Mouse (Mus musculus): ENCODE data around the gene Taar3. TPM values are rescaled to one million over a fixed set of nuclear protein-coding genes. Genes with fewer than 3 reads are reported as not detected.

Taar3 gene
- total and polyA plus RNA-seq, 2 experiments from 2014 or later: not detected

- TF ChIP-seq CTCF (IDR thresholded peaks at IDR 0.05; ENCODE audit: low read depth): no peak
- Histone ChIP-seq H3K9ac (no peak overlapping the region), H3K4me2 (ENCODE audit: low read depth) (no peak overlapping the region), H3K36me3 (ENCODE audit: insufficient read depth) (no peaks in the 10 kb centered on the region), H3K4me1 (ENCODE audit: insufficient read depth) (no peaks in the 10 kb centered on the region), H3K27me3 (ENCODE audit: insufficient read depth, low read length) (no peaks in the 10 kb centered on the region), H3K9me3 (ENCODE audit: low read length) (no peaks in the 10 kb centered on the region), H3K4me3 (ENCODE audit: low read depth, low read length) (no peak overlapping the region), H3K27ac (ENCODE audit: low read depth, low read length) (no peak overlapping the region)
- DNase-seq (no peak), ATAC-seq (no peak)
- WGBS: 91% methylated on average over 6 of the region's 6 CpGs
These were observed 15.7 kb downstream of the Taar3 start for GRCm38 (mm10) chr10:23964921-23965610.

DNA sequence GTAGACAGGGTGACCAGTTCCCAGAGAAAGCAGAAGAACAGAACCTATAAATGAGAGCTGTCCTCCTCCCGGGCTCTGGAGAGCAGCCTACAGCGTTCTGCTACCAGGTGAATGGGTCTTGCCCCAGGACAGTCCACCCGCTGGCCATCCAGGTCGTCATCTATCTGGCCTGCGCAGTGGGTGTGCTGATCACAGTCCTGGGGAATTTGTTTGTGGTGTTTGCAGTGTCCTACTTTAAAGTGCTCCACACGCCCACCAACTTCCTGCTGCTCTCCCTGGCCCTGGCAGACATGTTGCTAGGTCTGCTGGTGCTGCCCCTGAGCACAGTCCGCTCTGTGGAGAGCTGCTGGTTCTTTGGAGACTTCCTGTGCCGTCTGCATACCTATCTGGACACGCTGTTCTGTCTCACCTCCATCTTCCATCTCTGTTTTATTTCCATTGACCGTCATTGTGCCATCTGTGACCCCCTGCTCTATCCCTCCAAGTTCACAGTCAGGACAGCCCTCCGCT is 21.4 kb downstream of the Taar3 start, which contains the start of gene Taar5:
Taar5 (plus strand) TSS at position 51 of the 510 bp plus-strand sequence.
- WGBS: 93% methylated on average over 11 of the region's 11 CpGs
- H3K9ac ChIP-seq: no peak within 1 kb of the TSS

DNA sequence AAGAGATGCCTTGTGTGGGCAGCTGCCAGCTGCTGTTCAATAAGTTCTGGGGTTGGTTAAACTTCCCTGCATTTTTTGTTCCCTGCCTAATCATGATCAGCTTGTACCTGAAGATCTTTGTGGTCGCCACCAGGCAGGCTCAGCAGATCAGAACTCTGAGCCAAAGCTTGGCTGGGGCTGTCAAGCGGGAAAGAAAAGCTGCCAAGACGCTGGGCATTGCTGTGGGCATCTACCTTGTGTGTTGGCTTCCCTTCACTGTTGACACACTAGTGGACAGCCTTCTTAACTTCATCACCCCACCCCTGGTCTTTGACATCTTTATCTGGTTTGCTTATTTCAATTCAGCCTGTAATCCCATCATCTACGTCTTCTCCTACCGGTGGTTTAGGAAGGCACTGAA is 21.9 kb downstream of the Taar3 start:
- 90% methylated on average over 5 of the region's 5 CpGs for WGBS
- no peak for ATAC-seq
- H3K27ac ChIP-seq (ENCODE audit: low read depth, low read length): no peak overlapping the region

More for the DNA sequence above, 21.4 kb downstream of the Taar3 start, which contains the start of gene Taar5:
- no peak within 1 kb of the TSS for H3K27ac ChIP-seq (ENCODE audit: low read depth, low read length)
- H3K4me2 ChIP-seq (ENCODE audit: low read depth): no peak within 1 kb of the TSS
- H3K4me1 ChIP-seq (ENCODE audit: insufficient read depth): no peaks in the 10 kb centered on the region
- no peak for TF ChIP-seq CTCF (IDR thresholded peaks at IDR 0.05; ENCODE audit: low read depth)
- DNase-seq (no peak), ATAC-seq (no peak)
- no peaks in the 10 kb centered on the region for H3K27me3 ChIP-seq (ENCODE audit: insufficient read depth, low read length)
- H3K36me3 ChIP-seq (ENCODE audit: insufficient read depth): no peaks in the 10 kb centered on the region
- no peaks in the 10 kb centered on the region for H3K9me3 ChIP-seq (ENCODE audit: low read length)
- no peak within 1 kb of the TSS for H3K4me3 ChIP-seq (ENCODE audit: low read depth, low read length)

GRCm38 (mm10) chr10:23977958-23978357 is 28.6 kb downstream of the Taar3 start:
- H3K9me3 ChIP-seq (ENCODE audit: low read length): no peaks in the 10 kb centered on the region
- DNase-seq: no peak
- no peak overlapping the region for H3K9ac ChIP-seq
- H3K4me3 ChIP-seq (ENCODE audit: low read depth, low read length): no peak overlapping the region
- 45% methylated on average over 4 of the region's 4 CpGs for WGBS
- no peak for TF ChIP-seq CTCF (IDR thresholded peaks at IDR 0.05; ENCODE audit: low read depth)
- no peak overlapping the region for H3K27ac ChIP-seq (ENCODE audit: low read depth, low read length)
- no peak for ATAC-seq
- H3K36me3 ChIP-seq (ENCODE audit: insufficient read depth): no peaks in the 10 kb centered on the region
- no peak overlapping the region for H3K4me2 ChIP-seq (ENCODE audit: low read depth)
- no peaks in the 10 kb centered on the region for H3K4me1 ChIP-seq (ENCODE audit: insufficient read depth)
- no peaks in the 10 kb centered on the region for H3K27me3 ChIP-seq (ENCODE audit: insufficient read depth, low read length)

More for the DNA sequence above, 21.9 kb downstream of the Taar3 start:
- H3K4me2 ChIP-seq (ENCODE audit: low read depth): no peak overlapping the region
- H3K4me3 ChIP-seq (ENCODE audit: low read depth, low read length): no peak overlapping the region
- H3K36me3 ChIP-seq (ENCODE audit: insufficient read depth): no peaks in the 10 kb centered on the region
- H3K27me3 ChIP-seq (ENCODE audit: insufficient read depth, low read length): no peaks in the 10 kb centered on the region
- no peak for TF ChIP-seq CTCF (IDR thresholded peaks at IDR 0.05; ENCODE audit: low read depth)
- no peaks in the 10 kb centered on the region for H3K9me3 ChIP-seq (ENCODE audit: low read length)
- DNase-seq: no peak
- no peaks in the 10 kb centered on the region for H3K4me1 ChIP-seq (ENCODE audit: insufficient read depth)
- no peak overlapping the region for H3K9ac ChIP-seq

DNA sequence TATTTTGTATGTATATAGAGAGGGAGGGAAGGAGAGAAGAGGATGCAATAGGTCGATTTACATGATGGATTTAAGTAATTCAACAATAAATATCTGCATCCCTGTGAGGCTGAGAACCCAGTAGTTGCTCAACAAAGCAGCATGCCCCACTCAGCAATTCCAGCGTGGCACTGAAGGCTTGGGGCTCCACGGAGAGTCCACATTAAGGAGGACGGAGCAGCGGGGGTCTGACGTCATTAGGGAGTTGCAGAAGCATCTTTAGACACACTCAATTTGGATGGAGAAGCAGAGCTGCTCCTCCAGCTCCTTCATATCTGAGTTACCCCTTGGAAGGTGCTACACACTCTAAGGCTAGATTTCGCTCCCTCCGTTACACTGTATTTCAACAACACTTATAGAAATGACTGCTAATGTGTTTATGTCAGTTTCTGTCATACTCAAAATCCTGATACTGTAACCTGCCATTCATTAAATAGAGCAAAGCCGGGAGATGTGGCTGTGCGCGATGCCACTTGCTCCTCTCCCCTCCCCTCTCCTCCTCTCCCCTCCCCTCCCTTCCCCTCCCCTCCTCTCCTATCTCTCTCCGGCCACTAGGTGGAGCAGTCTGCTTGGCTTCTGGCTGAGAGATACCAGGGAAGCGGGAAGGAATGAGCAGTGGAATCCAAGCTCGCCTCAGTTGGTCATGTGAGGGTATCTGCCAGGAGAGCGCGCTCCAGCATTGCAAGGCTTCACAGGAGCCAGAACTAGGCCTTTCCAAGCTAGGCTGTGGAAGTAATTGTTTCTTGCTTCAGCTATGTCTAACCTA is 29.7 kb downstream of the Taar3 start:
- 44% methylated on average over 16 of the region's 16 CpGs for WGBS

DNA sequence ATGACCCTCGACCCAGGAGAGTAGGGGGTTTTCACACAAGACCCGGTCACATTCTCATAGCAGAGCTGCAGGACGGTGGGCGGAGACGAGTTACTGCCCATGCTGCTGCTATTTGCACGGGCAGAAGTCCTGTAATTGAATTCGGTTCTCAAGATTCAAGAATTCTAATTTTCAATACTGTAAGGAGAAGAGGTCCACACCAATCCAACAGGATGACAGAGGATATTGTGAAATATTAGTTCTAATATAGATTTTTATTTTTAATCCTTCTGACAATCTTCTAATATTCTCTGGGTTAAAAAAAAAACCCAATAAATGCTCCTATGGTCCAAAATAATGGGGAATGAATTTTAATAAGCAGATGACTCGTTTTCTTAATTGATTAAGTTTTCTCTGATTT is 36.2 kb downstream of the Taar3 start, which contains the start of gene Taar6:
Taar6 (minus strand) TSS at position 101 of the 400 bp plus-strand sequence.
- TF ChIP-seq CTCF (IDR thresholded peaks at IDR 0.05; ENCODE audit: low read depth): no peak
- WGBS: 77% methylated on average over 8 of the region's 8 CpGs
- Histone ChIP-seq H3K27me3 (ENCODE audit: insufficient read depth, low read length) (no peaks in the 10 kb centered on the region), H3K4me1 (ENCODE audit: insufficient read depth) (no peaks in the 10 kb centered on the region), H3K4me3 (ENCODE audit: low read depth, low read length) (no peak within 1 kb of the TSS), H3K9me3 (ENCODE audit: low read length) (no peaks in the 10 kb centered on the region), H3K4me2 (ENCODE audit: low read depth) (no peak within 1 kb of the TSS), H3K27ac (ENCODE audit: low read depth, low read length) (no peak within 1 kb of the TSS), H3K9ac (no peak within 1 kb of the TSS), H3K36me3 (ENCODE audit: insufficient read depth) (no peaks in the 10 kb centered on the region)
- ATAC-seq (no peak), DNase-seq (no peak)

More for the DNA sequence above, 29.7 kb downstream of the Taar3 start:
- H3K27ac ChIP-seq (ENCODE audit: low read depth, low read length): no peak overlapping the region
- ATAC-seq (peak; percentile 92), DNase-seq (peak; percentile 85)
- no peak overlapping the region for H3K4me3 ChIP-seq (ENCODE audit: low read depth, low read length)
- H3K9ac ChIP-seq: no peak overlapping the region
- H3K27me3 ChIP-seq (ENCODE audit: insufficient read depth, low read length): no peaks in the 10 kb centered on the region
- no peaks in the 10 kb centered on the region for H3K36me3 ChIP-seq (ENCODE audit: insufficient read depth)
- H3K4me1 ChIP-seq (ENCODE audit: insufficient read depth): no peaks in the 10 kb centered on the region
- peak; percentile 82 for TF ChIP-seq CTCF (IDR thresholded peaks at IDR 0.05; ENCODE audit: low read depth)
- no peaks in the 10 kb centered on the region for H3K9me3 ChIP-seq (ENCODE audit: low read length)
- no peak overlapping the region for H3K4me2 ChIP-seq (ENCODE audit: low read depth)

DNA sequence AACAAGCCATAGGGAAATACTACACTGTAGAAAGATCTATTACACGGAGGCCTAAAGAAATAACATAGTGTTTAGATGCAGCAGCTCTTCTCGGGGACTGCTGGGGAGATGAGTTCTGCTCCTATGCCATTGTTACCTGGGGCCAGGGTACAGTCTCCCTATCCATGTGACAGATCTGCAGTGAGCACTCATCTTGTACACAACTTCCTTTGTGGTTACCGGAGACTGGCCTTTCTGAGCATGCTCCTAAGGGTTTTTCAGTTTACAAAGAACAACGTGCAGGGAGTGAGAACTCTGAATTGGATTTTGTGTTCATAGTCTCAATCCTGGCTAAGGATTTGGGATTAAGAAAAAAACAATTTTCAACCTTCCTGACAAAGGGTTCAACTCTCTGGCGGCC is 37.1 kb downstream of the Taar3 start:
- no peaks in the 10 kb centered on the region for H3K9me3 ChIP-seq (ENCODE audit: low read length)
- ATAC-seq (no peak), DNase-seq (no peak)
- no peak overlapping the region for H3K27ac ChIP-seq (ENCODE audit: low read depth, low read length)
- no peak overlapping the region for H3K4me3 ChIP-seq (ENCODE audit: low read depth, low read length)
- H3K9ac ChIP-seq: no peak overlapping the region
- no peaks in the 10 kb centered on the region for H3K27me3 ChIP-seq (ENCODE audit: insufficient read depth, low read length)
- H3K36me3 ChIP-seq (ENCODE audit: insufficient read depth): no peaks in the 10 kb centered on the region
- no peak for TF ChIP-seq CTCF (IDR thresholded peaks at IDR 0.05; ENCODE audit: low read depth)
- H3K4me2 ChIP-seq (ENCODE audit: low read depth): no peak overlapping the region
- H3K4me1 ChIP-seq (ENCODE audit: insufficient read depth): no peaks in the 10 kb centered on the region
- 74% methylated on average over 5 of the region's 5 CpGs for WGBS
